Mouse (Mus musculus) liver, postnatal 0 days (tissue): ENCODE measurements around the gene Fgf8. TPM values are rescaled to one million over a fixed set of nuclear protein-coding genes. Genes with fewer than 3 reads are reported as not detected.

Source experiments
- ATAC-seq: fragments of 200-750 bp; cut with Nextera tagmentation; 2 replicates; pipeline ENCODE4 v1.8.0; 2017; ENCODE audit warnings: mild to moderate bottlenecking, moderate library complexity
- DNase-seq: peaks from one replicate; pipeline ENCODE4 v3.0.0-alpha.2; 2016
- H3K27ac ChIP-seq: fragments of 300-500 bp; sonication (generic); 2 replicates; pipeline ENCODE4 v1.5.1; 2014; ENCODE audit warnings: antibody characterized with exemption, moderate library complexity, mild to moderate bottlenecking, low read depth
- H3K27me3 ChIP-seq: fragments of 300-500 bp; sonication (generic); 2 replicates; pipeline ENCODE4 v1.6.1; 2014; ENCODE audit warnings: low read length, control low read depth, mixed read lengths; ENCODE audit not compliant: insufficient read depth
- H3K36me3 ChIP-seq: fragments of 300-500 bp; sonication (generic); replicated peaks from 2 replicates; pipeline ENCODE4 v1.6.1; 2014; ENCODE audit warnings: mild to moderate bottlenecking, control low read depth, low read length, moderate library complexity, mixed read lengths; ENCODE audit not compliant: insufficient read depth
- H3K4me1 ChIP-seq: fragments of 300-500 bp; sonication (generic); 2 replicates; pipeline ENCODE4 v1.6.1; 2014; ENCODE audit warnings: antibody characterized with exemption, mild to moderate bottlenecking, control low read depth; ENCODE audit not compliant: insufficient read depth
- H3K4me2 ChIP-seq: fragments of 300-500 bp; sonication (generic); 2 replicates; pipeline ENCODE4 v1.6.1; 2014; ENCODE audit warnings: low read depth, mild to moderate bottlenecking, low read length, moderate library complexity, mixed read lengths
- H3K4me3 ChIP-seq: fragments of 300-500 bp; sonication (generic); 2 replicates; pipeline ENCODE4 v1.5.1; 2014; ENCODE audit warnings: low read depth, low read length
- H3K9ac ChIP-seq: fragments of 300-500 bp; sonication (generic); replicated peaks from 2 replicates; pipeline ENCODE4 v1.6.1; 2014; ENCODE audit warnings: mild to moderate bottlenecking, moderate library complexity
- H3K9me3 ChIP-seq: fragments of 300-500 bp; sonication (generic); 2 replicates; pipeline ENCODE4 v1.6.1; 2016; ENCODE audit warnings: mild to moderate bottlenecking, control low read depth, low read length, mixed read lengths
- CTCF ChIP-seq: sonication (generic); IDR thresholded peaks from 2 replicates; pipeline ENCODE4 v1.5.1; 2016; ENCODE audit warnings: antibody characterized with exemption, low read depth
- EP300 ChIP-seq: IDR thresholded peaks from 2 replicates; pipeline ENCODE4 v1.6.1; 2016; ENCODE audit warnings: antibody characterized with exemption, low read depth, mild to moderate bottlenecking
- WGBS: fragments of 180-500 bp; shearing (Covaris S2); extraction: QIAGEN DNeasy Blood & Tissue Kit; methylation state at CpG from one replicate; pipeline ENCODE4 v1.1.7; 2014; ENCODE audit not compliant: insufficient replicate concordance; 5-methylcytosine and 5-hydroxymethylcytosine counted together
- polyA plus RNA-seq: library from polyadenylated mRNA; unstranded; fragments of >200 nt; fragmentation: Nextera tagmentation; extraction: Ambion mirVana; gene quantifications from 2 replicates; pipeline ENCODE4 v1.2.1, GENCODE M21; 2015

The Fgf8 gene
- polyA plus RNA-seq, 1 experiment from 2014 or later = not detected

DNA sequence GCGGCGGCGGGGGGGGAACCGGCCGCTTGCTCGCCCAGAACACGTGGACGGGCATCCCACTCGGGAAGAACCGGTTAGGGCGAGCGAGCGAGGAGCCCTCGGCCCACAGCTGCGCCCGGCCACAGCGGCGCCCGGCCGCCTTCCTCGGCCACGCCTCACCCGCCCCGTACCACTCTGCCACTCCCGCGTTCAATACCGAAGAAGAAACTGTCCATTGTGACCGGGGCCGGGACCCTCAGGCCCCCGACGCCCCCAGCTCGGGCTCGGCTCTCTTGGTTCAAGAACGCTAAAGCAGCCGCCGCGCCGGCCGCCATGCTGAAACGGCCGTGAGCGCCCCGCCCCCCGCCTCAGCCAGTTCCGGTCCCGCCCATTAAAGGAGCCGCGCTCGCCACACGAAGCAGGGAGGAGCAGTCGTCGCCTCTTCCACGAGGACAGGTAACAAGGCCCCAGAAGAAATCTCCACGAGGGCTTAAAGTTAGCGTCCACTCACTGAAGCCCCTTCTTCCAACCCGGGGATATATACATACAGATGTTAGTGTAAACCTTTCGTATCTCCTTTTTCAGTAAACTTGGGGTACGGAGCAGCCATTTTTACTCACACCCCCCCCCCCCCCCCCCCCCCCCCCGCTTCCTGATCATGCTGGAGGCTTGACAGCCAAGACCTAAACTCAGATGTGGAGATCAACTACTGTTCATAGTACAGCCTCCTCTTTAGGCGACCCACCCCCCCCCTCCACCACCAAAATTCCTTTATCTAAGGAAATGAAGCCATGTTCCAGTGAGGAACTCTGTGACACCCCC is 6.7 kb upstream of the Fgf8 start, which contains the start of gene Npm3:
Gene Npm3, minus strand, starts transcription at position 349 of the 801 bp plus-strand sequence.
- TF ChIP-seq CTCF = no peak
- no peak for TF ChIP-seq EP300
- no peaks in the 10 kb centered on the region for H3K9me3 ChIP-seq
- 0 out of 2 replicates have a peak within 1 kb of the TSS, but pooled peaks have one; percentile 34 for H3K27ac ChIP-seq
- ATAC-seq (peak; percentile 81), DNase-seq (peak; percentile 93)
- peak within 1 kb of the TSS; percentile 95 for H3K4me2 ChIP-seq
- peaks cover 33% of the 10 kb centered on the region for H3K36me3 ChIP-seq
- peaks cover 18% of the 10 kb centered on the region for H3K27me3 ChIP-seq
- peak within 1 kb of the TSS; percentile 81 for H3K4me3 ChIP-seq
- peak within 1 kb of the TSS; percentile 80 for H3K9ac ChIP-seq
- peaks cover 34% of the 10 kb centered on the region for H3K4me1 ChIP-seq
- WGBS = under 1% methylated on average over 52 of the region's 60 CpGs

GRCm38 (mm10) chr19:45748691-45749242 is 6.1 kb upstream of the Fgf8 start:
- H3K9me3 ChIP-seq = no peaks in the 10 kb centered on the region
- WGBS = under 1% methylated on average over 23 of the region's 33 CpGs
- peak overlapping the region; percentile 81 for H3K4me3 ChIP-seq
- peaks cover 24% of the 10 kb centered on the region for H3K27me3 ChIP-seq
- TF ChIP-seq EP300 (no peak), CTCF (no peak)
- ATAC-seq (peak; percentile 10), DNase-seq (peak; percentile 48)
- peaks cover 27% of the 10 kb centered on the region for H3K36me3 ChIP-seq
- peak overlapping the region; percentile 80 for H3K9ac ChIP-seq
- H3K4me1 ChIP-seq = peaks cover 34% of the 10 kb centered on the region
- H3K4me2 ChIP-seq = peak overlapping the region; percentile 95
- H3K27ac ChIP-seq = no peak overlapping the region

- Histone ChIP-seq H3K4me3 (peak overlapping the region; percentile 81), H3K4me2 (peak overlapping the region; percentile 95), H3K9ac (peak overlapping the region; percentile 80), H3K9me3 (no peaks in the 10 kb centered on the region), H3K36me3 (peaks cover 23% of the 10 kb centered on the region), H3K27me3 (peaks cover 30% of the 10 kb centered on the region), H3K27ac (no peak overlapping the region), H3K4me1 (peaks cover 34% of the 10 kb centered on the region)
- DNase-seq (no peak), ATAC-seq (peak; percentile 1; the same call in 1 of the 2 replicates)
- no peak for TF ChIP-seq EP300
- TF ChIP-seq CTCF = no peak
- WGBS = 40% methylated on average over 9 of the region's 9 CpGs
These were observed 5.5 kb upstream of the Fgf8 start for GRCm38 (mm10) chr19:45748206-45748605.

GRCm38 (mm10) chr19:45747028-45747867 is 4.5 kb upstream of the Fgf8 start:
- Histone ChIP-seq H3K9me3 (no peaks in the 10 kb centered on the region), H3K27ac (no peak overlapping the region), H3K4me2 (no peak overlapping the region), H3K4me3 (no peak overlapping the region), H3K4me1 (peaks cover 36% of the 10 kb centered on the region), H3K9ac (no peak overlapping the region), H3K27me3 (peaks cover 38% of the 10 kb centered on the region), H3K36me3 (peaks cover 13% of the 10 kb centered on the region)
- DNase-seq (peak; percentile 91), ATAC-seq (peak; percentile 31)
- TF ChIP-seq EP300 = peak; percentile 50; the same call in 1 of the 2 replicates
- peak; percentile 93 for TF ChIP-seq CTCF
- WGBS = 32% methylated on average over 11 of the region's 11 CpGs

- Histone ChIP-seq H3K9me3 (no peaks in the 10 kb centered on the region), H3K27me3 (peaks cover 46% of the 10 kb centered on the region), H3K27ac (no peak overlapping the region), H3K9ac (no peak overlapping the region), H3K4me1 (peaks cover 36% of the 10 kb centered on the region), H3K36me3 (peaks cover 5% of the 10 kb centered on the region), H3K4me3 (no peak overlapping the region), H3K4me2 (peak overlapping the region; percentile 20)
- 10% methylated on average over 29 of the region's 29 CpGs for WGBS
- ATAC-seq (peak; percentile 35), DNase-seq (peak; percentile 86)
- TF ChIP-seq EP300 = no peak
- TF ChIP-seq CTCF = peak; percentile 94
These were observed 3.7 kb upstream of the Fgf8 start for GRCm38 (mm10) chr19:45746153-45747020.
